Mouse (Mus musculus): ENCODE measurements around the gene Rps19. TPM values are rescaled to one million over a fixed set of nuclear protein-coding genes. Genes with fewer than 3 reads are reported as not detected.

Gene Rps19
- polyA plus RNA-seq, 1 experiment: 1,912 TPM

DNA sequence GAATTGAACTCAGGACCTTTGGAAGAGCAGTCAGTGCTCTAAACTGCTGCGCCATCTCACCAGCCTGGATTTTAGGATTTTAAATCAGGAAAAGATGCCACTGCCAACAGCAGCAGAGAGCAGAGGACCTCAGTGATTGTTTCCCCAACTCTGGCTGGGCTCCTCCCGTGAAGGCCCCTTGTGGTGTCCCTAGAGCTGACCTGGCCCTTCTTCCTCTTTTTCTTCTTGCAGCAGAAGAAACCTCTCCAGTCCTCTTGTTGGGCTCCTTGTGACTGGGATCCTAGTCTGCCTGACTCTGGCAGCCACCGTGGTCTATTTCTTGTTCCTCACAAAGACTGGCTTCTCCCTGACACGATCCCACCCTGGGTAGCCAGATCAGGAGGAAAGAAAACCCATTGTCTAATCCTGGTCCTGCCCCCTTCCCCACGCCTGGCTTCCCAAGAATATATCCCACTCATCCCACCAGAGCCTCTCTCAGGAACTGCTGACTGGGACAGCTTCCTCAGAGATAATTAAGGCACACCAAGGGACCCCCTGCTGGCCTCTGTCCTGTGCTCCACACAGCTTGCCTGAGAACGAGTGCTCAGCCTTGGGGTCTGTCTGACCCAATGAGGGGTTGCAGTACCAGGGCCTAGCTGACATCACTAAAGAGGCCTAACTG is 27.6 kb upstream of the Rps19 start:
- Histone ChIP-seq H3K4me3 (no peak overlapping the region), H3K4me2 (ENCODE audit: low read depth) (no peak overlapping the region), H3K27me3 (ENCODE audit: control insufficient read depth, insufficient read depth, insufficient read length) (no peaks in the 10 kb centered on the region), H3K36me3 (ENCODE audit: control insufficient read depth, insufficient read depth) (no peaks in the 10 kb centered on the region), H3K79me2 (ENCODE audit: control insufficient read depth, insufficient read depth) (no peaks in the 10 kb centered on the region), H3ac (ENCODE audit: control insufficient read depth, insufficient read length) (no peak overlapping the region)
- no peak for TF ChIP-seq TCF3 (IDR thresholded peaks at IDR 0.05; ENCODE audit: insufficient read length, low read depth)
- no peak for TF ChIP-seq CEBPB (IDR thresholded peaks at IDR 0.05; ENCODE audit: insufficient read depth, poor library complexity, severe bottlenecking)
- TF ChIP-seq POLR2A (IDR thresholded peaks at IDR 0.05; ENCODE audit: insufficient read length, low read depth): no peak
- TF ChIP-seq E2F4 (IDR thresholded peaks at IDR 0.05; ENCODE audit: insufficient read depth): no peak
- no peak for TF ChIP-seq USF1 (IDR thresholded peaks at IDR 0.05; ENCODE audit: low read depth)
- TF ChIP-seq MAX (IDR thresholded peaks at IDR 0.05; ENCODE audit: low read depth): no peak
- no peak for TF ChIP-seq POLR2AphosphoS2 (IDR thresholded peaks at IDR 0.05; ENCODE audit: insufficient read length, low read depth)
- TF ChIP-seq MYOG (IDR thresholded peaks at IDR 0.05; ENCODE audit: control insufficient read depth in 1 of 3, insufficient read depth in 1 of 3, insufficient read length in 2 of 3, low read depth in 2 of 3): no peak
- TF ChIP-seq TCF12 (IDR thresholded peaks at IDR 0.05; ENCODE audit: insufficient read depth, poor library complexity, severe bottlenecking): no peak
- no peak for TF ChIP-seq REST (IDR thresholded peaks at IDR 0.05; ENCODE audit: insufficient read depth, insufficient read length)

GRCm38 (mm10) chr7:24859234-24859633 is 24.9 kb upstream of the Rps19 start:
- Histone ChIP-seq H3K36me3 (ENCODE audit: control insufficient read depth, insufficient read depth) (no peaks in the 10 kb centered on the region), H3K27me3 (ENCODE audit: control insufficient read depth, insufficient read depth, insufficient read length) (no peaks in the 10 kb centered on the region), H3K4me3 (no peak overlapping the region), H3K4me2 (ENCODE audit: low read depth) (no peak overlapping the region), H3K79me2 (ENCODE audit: control insufficient read depth, insufficient read depth) (no peaks in the 10 kb centered on the region), H3ac (ENCODE audit: control insufficient read depth, insufficient read length) (no peak overlapping the region)
- TF ChIP-seq TCF3 (IDR thresholded peaks at IDR 0.05; ENCODE audit: insufficient read length, low read depth): no peak
- TF ChIP-seq USF1 (IDR thresholded peaks at IDR 0.05; ENCODE audit: low read depth): no peak
- no peak for TF ChIP-seq POLR2A (IDR thresholded peaks at IDR 0.05; ENCODE audit: insufficient read length, low read depth)
- no peak for TF ChIP-seq MAX (IDR thresholded peaks at IDR 0.05; ENCODE audit: low read depth)
- no peak for TF ChIP-seq CEBPB (IDR thresholded peaks at IDR 0.05; ENCODE audit: insufficient read depth, poor library complexity, severe bottlenecking)
- TF ChIP-seq REST (IDR thresholded peaks at IDR 0.05; ENCODE audit: insufficient read depth, insufficient read length): no peak
- TF ChIP-seq SRF (IDR thresholded peaks at IDR 0.05; ENCODE audit: control insufficient read depth, insufficient read length, low read depth): no peak
- TF ChIP-seq MYOD1 (IDR thresholded peaks at IDR 0.05; ENCODE audit: control insufficient read depth in 1 of 3, insufficient read length in 2 of 3, low read depth in 2 of 3): no peak
- TF ChIP-seq E2F4 (IDR thresholded peaks at IDR 0.05; ENCODE audit: insufficient read depth): no peak
- TF ChIP-seq MYOG (IDR thresholded peaks at IDR 0.05; ENCODE audit: control insufficient read depth in 1 of 3, insufficient read depth in 1 of 3, insufficient read length in 2 of 3, low read depth in 2 of 3): no peak
- TF ChIP-seq POLR2AphosphoS2 (IDR thresholded peaks at IDR 0.05; ENCODE audit: insufficient read length, low read depth): no peak
- no peak for TF ChIP-seq TCF12 (IDR thresholded peaks at IDR 0.05; ENCODE audit: insufficient read depth, poor library complexity, severe bottlenecking)

GRCm38 (mm10) chr7:24861913-24862312 is 22.3 kb upstream of the Rps19 start, which contains the start of gene Gm9844:
Gene Gm9844 (plus strand): TSS chr7:24862213.
- Histone ChIP-seq H3K4me3 (no peak within 1 kb of the TSS), H3K79me2 (ENCODE audit: control insufficient read depth, insufficient read depth) (no peaks in the 10 kb centered on the region), H3K27me3 (ENCODE audit: control insufficient read depth, insufficient read depth, insufficient read length) (peaks cover 13% of the 10 kb centered on the region), H3K36me3 (ENCODE audit: control insufficient read depth, insufficient read depth) (no peaks in the 10 kb centered on the region), H3K4me2 (ENCODE audit: low read depth) (no peak within 1 kb of the TSS), H3ac (ENCODE audit: control insufficient read depth, insufficient read length) (no peak within 1 kb of the TSS)
- TF ChIP-seq MYOD1 (IDR thresholded peaks at IDR 0.05; ENCODE audit: control insufficient read depth in 1 of 3, insufficient read length in 2 of 3, low read depth in 2 of 3) (no peak), SRF (IDR thresholded peaks at IDR 0.05; ENCODE audit: control insufficient read depth, insufficient read length, low read depth) (no peak), TCF12 (IDR thresholded peaks at IDR 0.05; ENCODE audit: insufficient read depth, poor library complexity, severe bottlenecking) (no peak), CEBPB (IDR thresholded peaks at IDR 0.05; ENCODE audit: insufficient read depth, poor library complexity, severe bottlenecking) (no peak), POLR2A (IDR thresholded peaks at IDR 0.05; ENCODE audit: insufficient read length, low read depth) (no peak), USF1 (IDR thresholded peaks at IDR 0.05; ENCODE audit: low read depth) (no peak)

GRCm38 (mm10) chr7:24862853-24863252 is 21.3 kb upstream of the Rps19 start:
- Histone ChIP-seq H3K4me3 (no peak overlapping the region), H3K36me3 (ENCODE audit: control insufficient read depth, insufficient read depth) (no peaks in the 10 kb centered on the region), H3K27me3 (ENCODE audit: control insufficient read depth, insufficient read depth, insufficient read length) (peaks cover 13% of the 10 kb centered on the region), H3ac (ENCODE audit: control insufficient read depth, insufficient read length) (no peak overlapping the region), H3K79me2 (ENCODE audit: control insufficient read depth, insufficient read depth) (no peaks in the 10 kb centered on the region), H3K4me2 (ENCODE audit: low read depth) (no peak overlapping the region)
- TF ChIP-seq MAX (IDR thresholded peaks at IDR 0.05; ENCODE audit: low read depth) (no peak), MYOG (IDR thresholded peaks at IDR 0.05; ENCODE audit: control insufficient read depth in 1 of 3, insufficient read depth in 1 of 3, insufficient read length in 2 of 3, low read depth in 2 of 3) (no peak), POLR2A (IDR thresholded peaks at IDR 0.05; ENCODE audit: insufficient read length, low read depth) (no peak), SRF (IDR thresholded peaks at IDR 0.05; ENCODE audit: control insufficient read depth, insufficient read length, low read depth) (no peak), REST (IDR thresholded peaks at IDR 0.05; ENCODE audit: insufficient read depth, insufficient read length) (no peak), TCF3 (IDR thresholded peaks at IDR 0.05; ENCODE audit: insufficient read length, low read depth) (no peak), CEBPB (IDR thresholded peaks at IDR 0.05; ENCODE audit: insufficient read depth, poor library complexity, severe bottlenecking) (no peak), E2F4 (IDR thresholded peaks at IDR 0.05; ENCODE audit: insufficient read depth) (no peak), MYOD1 (IDR thresholded peaks at IDR 0.05; ENCODE audit: control insufficient read depth in 1 of 3, insufficient read length in 2 of 3, low read depth in 2 of 3) (no peak), POLR2AphosphoS2 (IDR thresholded peaks at IDR 0.05; ENCODE audit: insufficient read length, low read depth) (no peak), USF1 (IDR thresholded peaks at IDR 0.05; ENCODE audit: low read depth) (no peak), TCF12 (IDR thresholded peaks at IDR 0.05; ENCODE audit: insufficient read depth, poor library complexity, severe bottlenecking) (no peak)
